Mouse (Mus musculus): Measurements from ENCODE around the gene Gm29609. TPM values are rescaled to one million over a fixed set of nuclear protein-coding genes. Genes with fewer than 3 reads are reported as not detected.

Gene Gm29609
- total RNA-seq, 2 experiments from 2014 or later: 1.6 to 2.8 TPM

DNA sequence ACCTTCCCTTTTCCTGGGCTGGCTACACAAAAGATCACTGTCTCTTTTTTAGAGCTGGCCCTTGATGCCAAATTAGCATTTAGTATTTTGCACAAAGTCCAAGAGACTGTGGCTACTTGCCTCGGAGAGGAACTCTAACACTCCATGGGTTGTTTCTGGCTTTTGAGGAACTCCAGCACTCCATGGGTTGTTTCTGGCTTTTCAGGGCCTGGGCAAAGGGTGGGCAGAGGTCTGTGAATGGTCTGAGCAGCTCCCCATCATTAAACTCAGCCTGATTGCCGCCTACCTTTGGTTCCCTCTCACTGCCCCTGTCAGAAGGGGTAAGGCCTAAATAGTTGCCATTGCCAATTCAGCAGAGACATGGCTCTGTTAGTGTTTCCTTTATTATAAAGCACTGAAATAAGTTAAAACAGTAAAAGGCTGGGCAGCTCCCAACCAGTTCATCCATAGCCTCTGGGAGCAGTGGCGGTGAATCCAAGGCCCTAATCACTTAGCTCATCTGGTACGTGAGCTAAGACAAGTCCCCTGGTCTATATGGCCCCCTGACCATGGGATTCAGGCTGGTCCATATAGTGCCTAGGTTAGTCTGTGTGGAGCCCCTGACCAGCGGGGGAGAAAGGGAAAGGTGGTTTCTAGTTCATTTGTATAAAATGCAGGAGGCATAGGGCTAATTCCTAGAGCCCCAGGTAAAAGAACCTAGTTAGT, 19.1 kb upstream of the Gm29609 start:
- no peak for DNase-seq (ENCODE audit: extremely low spot score in 1 of 2, low spot score in 1 of 2)

DNA sequence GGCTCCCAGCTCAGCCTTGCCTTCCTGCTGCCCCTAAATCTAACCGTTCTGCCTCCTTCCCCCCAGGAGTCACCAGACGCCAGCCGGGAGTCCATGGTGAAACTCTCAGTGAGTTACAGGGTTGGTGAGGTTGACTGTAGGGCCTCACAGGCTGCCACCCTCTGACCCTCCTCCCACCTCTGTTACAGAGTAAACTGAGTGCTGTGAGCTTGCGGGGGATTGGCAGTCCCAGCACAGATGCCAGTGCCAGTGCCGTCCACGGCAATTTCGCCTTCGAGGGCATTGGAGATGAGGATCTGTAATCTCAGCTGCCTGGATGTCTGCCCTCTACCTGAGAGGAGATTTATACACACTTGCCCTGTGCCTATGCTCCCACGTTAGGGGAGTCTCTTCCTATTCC, 18.5 kb upstream of the Gm29609 start:
- no peak for DNase-seq (ENCODE audit: extremely low spot score in 1 of 2, low spot score in 1 of 2)

DNA sequence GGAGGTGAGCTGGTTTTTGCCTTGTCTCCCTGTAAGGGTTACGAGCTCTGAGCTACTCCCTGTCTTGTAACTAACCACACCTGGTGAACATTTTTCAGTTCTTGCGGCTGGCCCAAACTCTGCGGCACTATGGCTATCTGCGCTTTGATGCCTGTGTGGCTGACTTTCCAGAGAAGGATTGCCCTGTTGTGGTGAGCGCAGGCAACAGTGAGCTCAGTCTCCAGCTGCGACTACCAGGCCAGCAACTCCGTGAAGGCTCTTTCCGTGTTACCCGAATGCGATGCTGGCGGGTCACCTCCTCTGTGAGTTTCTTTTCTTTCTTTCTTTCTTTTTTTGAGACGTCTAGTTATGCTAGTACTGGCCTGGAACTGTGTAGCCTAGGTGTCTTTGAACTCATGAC, 17.4 kb upstream of the Gm29609 start:
- DNase-seq (ENCODE audit: extremely low spot score in 1 of 2, low spot score in 1 of 2): no peak

DNA sequence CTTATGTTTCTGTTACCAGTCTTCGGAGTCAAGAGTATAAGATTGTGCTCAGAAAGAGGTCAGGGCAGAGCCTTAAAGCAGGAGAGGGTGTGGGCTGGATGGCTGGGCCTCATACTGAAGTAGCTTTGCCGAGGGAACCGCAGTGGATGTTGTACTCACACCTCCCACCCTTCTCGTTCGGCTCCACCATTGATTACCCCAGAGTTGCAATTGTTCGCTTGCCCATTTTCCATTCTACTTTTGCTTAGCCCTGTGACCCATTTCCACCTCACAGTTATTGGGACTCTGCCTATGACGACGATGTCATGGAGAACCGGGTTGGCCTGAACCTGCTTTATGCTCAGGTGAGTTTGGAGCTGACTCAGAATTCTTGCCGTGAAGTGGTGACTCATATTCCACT, 16.5 kb upstream of the Gm29609 start:
- no peak for DNase-seq (ENCODE audit: extremely low spot score in 1 of 2, low spot score in 1 of 2)

DNA sequence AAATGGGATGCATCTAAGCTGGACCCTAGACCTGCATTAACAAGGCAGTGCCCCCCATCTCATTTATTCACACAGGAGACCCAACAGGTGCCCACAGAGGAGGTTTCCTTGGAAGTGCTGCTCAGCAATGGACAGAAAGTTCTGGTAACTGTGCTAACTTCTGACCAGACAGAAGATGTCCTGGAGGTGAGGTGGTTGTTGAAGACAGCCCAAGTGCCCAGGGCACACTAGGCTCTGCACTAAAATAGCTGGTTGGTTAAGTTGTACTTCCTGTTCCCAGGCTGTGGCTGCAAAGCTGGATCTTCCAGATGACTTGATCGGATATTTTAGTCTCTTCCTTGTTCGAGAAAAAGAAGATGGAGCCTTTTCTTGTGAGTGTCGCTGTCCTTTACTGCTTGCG, 16.0 kb upstream of the Gm29609 start:
- DNase-seq (ENCODE audit: extremely low spot score in 1 of 2, low spot score in 1 of 2): no peak

DNA sequence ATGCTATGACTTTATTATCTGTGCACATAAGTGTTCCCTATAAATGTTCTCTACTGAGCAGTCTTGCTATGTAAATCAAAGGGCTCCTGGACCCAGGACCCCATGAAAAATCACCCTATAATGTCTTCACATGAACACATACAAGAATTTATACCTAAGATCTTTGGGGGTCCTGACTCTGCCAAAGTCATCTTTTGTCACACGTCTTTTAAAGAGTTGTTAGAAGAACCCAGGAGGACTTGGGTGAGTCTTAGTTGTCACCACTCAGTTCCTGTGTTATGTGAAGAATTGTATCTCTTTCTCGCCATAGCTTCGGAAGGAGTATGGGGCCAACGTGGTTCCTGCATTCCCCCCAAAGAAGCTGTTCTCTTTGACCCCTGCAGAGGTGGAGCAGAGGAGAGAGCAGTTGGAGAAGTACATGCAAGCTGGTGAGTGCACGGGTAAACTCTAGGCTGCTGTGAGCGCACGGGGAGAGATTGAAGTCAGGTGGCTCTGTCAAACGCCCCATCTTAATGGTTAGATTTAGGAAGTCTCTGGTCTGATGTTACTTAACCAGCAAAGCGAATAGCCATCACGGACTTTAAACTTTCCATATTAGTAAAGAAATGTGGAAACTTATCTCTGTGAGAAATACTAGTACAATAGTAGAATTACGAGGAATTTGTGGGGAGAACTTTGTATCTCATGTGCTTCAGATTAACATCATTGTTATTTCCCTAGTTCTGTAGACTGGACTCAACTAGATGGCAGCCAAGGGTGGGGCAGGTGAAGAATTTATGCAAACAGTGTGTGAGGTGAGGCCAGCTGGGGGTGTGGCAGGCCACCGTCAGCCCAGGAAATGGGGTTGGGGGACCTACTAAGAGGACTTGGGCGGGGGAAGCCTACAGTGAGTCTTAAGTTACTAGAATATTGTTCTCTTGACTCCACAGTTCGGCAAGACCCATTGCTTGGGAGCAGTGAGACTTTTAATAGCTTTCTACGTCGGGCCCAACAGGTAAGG, 15.1 kb upstream of the Gm29609 start:
- DNase-seq (ENCODE audit: extremely low spot score in 1 of 2, low spot score in 1 of 2): no peak

DNA sequence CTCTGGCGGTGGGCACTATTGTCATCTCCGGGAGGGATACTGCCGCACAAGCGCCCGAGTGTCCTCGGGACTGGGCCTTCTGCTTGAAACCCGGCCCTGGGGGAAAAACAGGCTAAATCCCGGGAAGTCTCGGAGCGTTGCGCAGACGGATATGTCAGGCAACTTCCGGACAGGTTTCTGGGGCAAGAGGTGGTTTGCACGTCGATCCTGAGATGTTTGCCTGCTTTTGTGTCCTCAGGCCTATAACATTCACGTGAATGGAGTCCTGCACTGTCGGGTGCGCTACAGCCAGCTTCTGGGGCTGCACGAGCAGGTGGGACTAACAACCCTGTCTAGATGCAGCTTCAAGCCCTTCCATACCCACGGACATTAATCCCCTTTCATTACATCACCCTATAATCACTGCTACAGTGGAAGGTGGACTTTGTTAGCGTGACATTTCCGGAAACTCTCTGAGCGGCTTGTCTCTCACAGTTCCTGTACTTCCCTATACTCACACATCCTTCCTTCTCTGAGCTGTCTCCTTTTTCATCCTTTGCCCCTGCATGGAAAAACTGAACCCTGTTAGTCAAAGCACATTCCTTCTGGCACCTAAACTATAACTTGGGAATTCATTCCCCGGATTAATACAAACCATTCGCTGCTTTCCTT, 14.0 kb upstream of the Gm29609 start:
- no peak for DNase-seq (ENCODE audit: extremely low spot score in 1 of 2, low spot score in 1 of 2)

DNA sequence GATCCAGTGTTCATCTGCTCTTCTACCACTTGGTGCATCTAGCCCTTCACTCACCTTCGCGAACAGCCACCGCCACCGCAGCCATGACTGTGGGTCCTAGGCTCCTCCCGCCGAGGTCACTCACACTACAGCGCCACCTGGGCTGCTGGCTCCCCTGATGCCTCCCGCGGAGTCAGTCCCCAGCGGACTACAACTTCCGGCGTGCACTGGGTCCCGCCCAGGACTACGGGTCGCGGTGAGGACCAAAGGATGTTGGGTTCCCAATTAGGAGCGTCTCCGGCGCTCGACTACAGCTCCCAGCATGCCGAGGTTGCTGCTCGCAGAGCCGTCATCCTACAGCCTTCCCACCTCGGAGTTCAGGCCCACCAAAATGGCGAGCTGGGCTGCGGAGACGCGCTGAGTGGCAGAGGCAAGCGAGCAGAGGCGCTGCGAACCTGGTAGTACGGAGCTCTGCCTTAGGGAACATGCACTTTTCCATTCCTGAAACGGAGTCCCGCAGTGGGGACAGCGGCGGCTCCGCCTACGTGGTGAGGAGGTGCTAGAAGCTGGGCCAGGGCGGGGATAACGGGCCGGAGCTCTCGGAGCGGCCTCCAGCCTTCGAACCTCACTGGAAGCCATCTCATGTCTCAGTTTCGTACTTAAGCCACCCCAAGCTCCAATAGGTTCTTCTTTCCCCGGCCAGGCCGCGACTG, 13.4 kb upstream of the Gm29609 start, which contains the start of the genes Snx17 and Eif2b4:
Snx17 (plus strand) TSS at position 289 of the 692 bp plus-strand sequence.
Eif2b4 (minus strand) TSS at position 492 of the 692 bp plus-strand sequence.
- peak; percentile 96 to 98 for DNase-seq (ENCODE audit: extremely low spot score in 1 of 2, low spot score in 1 of 2)

DNA sequence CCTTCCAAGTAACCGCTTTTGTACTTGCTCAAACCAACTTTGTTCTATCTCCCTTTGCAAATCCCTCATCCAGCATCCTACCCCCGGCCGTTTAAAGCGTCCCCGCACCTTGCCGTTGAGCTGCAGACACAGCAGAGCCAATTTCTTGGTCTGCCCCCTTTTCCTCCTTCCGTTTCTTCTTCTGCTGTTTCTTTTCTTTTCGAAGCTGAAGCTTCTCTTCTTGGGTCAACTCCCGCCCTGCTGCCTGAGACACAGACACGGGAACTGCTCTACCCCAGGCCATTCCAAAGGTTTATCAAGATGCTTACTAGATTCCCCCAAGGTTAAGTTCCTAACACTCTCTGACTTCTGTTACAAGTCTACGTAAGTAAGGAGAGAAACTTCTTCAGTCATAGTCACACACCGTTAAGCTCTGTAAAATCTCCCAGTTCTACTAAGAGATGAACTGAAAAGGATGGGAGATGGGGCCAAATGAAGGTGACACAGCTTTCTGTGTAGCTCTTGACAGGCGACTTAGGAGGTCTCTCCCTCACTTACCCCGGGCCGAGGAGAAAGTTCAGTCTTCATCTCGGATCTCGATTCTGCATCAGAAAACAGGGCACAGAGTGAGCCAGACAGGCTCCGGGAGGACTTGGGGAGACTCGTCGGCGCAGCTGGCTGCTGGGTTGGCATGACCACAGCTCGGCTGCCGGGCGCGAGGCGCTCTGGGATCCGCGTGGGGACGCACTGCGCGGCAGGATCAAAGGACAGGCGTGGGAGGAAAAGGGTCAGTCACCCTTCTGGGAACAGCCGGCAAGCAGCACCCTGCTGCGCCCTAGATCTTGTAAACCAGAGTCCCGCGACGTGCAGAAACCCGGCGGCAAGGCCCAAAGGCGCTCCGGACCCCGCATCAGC, 12.6 kb upstream of the Gm29609 start:
- no peak for DNase-seq (ENCODE audit: extremely low spot score in 1 of 2, low spot score in 1 of 2)

DNA sequence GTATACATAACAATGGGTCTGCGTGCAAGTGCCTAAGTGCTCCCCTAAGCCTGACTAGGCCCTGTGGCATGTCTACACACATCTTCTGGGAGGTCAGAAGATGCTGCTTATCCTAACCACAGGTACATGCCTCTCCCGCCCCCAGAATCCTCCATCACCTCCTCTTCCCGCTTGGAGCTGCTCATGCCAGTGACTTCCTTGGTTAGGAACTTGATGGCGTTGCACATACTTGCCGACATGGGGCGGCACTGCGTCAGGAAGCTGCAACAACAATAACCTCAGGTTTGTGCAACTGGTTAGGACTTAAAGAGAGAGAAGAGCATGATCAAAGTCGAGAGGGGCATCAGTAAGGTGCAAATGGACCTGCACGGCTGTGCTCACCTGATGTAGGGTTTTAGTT, 10.5 kb upstream of the Gm29609 start:
- DNase-seq (ENCODE audit: extremely low spot score in 1 of 2, low spot score in 1 of 2): no peak

DNA sequence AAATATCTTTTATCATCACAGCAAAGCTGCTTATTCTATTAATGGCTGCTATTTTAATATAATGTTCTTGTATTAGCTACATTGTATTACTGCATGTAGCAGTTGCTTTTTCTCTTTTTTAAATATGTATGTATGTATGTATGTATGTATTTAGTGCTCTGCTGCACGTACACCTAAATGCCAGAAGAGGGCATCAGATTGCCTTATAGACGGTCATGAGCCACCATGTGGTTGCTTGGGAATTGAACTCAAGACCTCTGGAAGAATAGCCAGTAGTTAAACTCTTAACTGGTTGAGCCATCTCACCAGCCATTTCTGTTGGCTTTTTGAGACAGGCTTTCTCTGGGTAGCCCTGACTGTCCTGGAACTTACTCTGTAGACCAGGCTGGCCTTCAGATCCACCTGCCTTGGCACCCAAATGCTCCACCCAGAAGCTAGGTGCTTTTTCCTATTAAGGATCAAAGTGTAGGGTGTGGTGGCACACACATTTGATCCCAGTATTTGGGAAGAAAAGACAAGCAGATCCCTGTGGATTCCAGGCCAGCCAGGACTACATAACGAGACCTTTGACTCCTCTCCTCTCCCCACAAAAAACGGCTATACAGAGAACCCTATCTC, 8.6 kb upstream of the Gm29609 start:
- DNase-seq (ENCODE audit: extremely low spot score in 1 of 2, low spot score in 1 of 2): no peak

DNA sequence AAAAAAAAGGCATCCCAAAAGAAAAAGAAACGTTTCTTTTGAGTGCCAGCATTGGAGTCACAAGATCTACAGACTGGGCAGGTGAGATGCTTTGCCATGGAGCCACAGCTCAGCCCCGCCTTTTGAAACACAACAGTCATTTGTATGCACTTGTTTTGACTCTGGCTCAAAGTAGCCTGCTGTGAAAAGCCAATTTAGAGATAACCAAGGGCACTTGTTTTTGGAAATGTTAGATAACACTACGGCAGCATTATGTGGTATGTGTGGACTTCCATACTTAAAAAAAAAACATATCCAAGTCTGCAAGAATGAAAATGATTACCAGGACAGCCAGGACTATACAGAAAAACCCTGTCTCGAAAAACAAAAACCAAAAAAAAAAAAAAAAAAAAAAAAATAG, 4.0 kb upstream of the Gm29609 start:
- DNase-seq (ENCODE audit: extremely low spot score in 1 of 2, low spot score in 1 of 2): no peak

DNA sequence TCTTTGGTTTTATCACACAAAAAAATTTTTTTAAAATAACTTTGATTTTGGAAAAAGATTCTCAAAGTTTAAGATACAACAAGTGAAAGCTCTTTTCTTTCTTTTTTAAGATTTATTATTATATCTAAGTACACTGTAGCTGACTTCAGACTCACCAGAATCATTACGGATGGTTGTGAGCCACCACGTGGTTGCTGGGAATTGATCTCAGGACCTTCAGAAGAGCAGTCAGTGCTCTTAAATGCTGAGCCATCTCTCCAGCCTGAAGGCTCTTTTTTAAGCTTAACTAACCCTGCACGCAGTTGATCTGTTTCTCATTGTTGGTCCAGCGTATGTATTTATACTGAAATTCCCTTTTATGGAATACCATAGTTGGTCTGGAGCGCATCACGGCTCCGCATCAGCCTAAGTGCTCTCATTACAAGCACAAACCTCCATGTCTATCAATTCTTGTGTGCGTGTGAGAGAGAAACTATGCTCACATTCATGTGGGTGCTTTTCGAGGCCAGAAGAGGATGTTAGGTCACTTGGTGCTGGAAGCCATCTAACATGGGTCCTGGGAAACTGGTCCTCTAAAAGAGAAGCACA, 1.6 kb upstream of the Gm29609 start:
- DNase-seq (ENCODE audit: extremely low spot score in 1 of 2, low spot score in 1 of 2): no peak

DNA sequence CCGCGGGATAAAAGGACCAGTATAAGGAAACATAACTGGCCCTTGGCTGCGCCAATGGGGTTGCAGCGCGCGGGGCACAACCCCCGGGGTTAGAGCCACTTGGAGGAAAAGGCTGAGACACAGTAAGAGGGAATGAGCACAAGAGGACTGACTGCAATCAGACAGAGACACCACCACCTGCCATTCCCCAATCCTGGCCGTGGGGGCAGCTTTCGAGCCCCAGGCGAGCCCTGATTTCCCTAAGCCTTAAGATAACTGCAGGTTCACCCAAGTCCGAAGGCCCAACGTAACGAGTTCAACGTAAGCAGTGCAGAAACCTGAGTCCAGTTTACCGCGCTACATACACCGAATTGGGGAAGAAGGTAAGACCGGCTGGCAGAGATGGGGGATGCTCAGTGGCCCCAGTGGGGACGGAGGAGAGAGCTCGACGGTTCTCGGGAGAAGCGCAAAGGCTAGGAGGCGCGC, 378 bp downstream of the Gm29609 start:
- no peak for DNase-seq (ENCODE audit: extremely low spot score in 1 of 2, low spot score in 1 of 2)

DNA sequence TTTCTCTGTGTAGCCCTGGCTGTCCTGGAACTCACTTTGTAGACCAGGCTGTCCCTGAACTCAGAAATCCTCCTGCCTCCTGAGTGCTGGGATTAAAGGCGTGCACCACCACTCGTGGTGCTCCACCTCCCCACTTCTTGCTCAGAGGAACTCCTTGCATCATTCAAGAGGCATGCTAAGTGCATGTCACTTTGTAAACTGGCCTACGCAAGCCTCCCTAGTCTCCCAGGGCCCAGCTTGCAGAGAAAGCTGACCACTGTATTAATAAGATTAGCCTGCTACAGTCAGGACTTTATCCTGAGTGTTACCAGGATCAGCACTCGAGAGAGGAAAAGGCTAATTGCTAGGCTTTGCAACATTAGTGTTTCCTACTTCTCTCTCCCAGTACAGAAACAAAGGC, 11.1 kb downstream of the Gm29609 start:
- no peak for DNase-seq (ENCODE audit: extremely low spot score in 1 of 2, low spot score in 1 of 2)

DNA sequence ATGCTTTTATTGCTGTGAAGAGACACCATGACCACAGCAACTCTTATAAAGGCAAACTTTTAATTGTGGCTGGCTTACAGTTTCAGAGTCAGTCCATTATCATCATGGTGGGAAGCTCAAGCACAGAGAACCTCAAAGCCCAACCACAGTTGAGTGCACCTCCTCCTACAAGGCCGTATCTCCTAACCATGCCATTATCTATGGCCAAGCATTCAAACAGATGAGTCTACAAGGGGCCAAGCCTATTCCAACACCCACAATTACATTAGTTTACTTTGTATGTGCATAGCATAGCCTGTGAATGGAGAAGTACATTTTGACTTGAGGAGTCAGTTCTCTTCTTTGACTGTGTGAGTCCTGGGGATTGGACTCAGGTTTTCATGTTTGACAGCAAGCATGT, 14.8 kb downstream of the Gm29609 start:
- no peak for DNase-seq (ENCODE audit: extremely low spot score in 1 of 2, low spot score in 1 of 2)

DNA sequence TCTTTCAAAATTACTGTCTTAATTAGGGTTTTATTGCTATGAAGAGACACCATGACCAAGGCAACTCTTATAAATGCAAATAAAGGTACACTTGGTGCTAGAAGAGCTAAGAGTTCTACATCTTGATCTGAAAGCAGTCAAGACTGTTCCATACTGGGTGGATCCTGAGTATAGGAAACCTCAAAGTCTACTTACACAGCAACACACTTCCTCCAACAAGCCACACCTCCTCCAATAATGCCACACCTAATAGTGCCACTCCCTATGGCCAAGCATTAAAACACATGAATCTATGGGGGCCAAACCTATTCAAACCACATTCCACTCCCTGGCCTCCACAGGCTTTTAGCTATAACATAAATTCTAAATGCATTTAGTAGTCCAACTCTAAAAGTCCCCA, 17.2 kb downstream of the Gm29609 start:
- no peak for DNase-seq (ENCODE audit: extremely low spot score in 1 of 2, low spot score in 1 of 2)

DNA sequence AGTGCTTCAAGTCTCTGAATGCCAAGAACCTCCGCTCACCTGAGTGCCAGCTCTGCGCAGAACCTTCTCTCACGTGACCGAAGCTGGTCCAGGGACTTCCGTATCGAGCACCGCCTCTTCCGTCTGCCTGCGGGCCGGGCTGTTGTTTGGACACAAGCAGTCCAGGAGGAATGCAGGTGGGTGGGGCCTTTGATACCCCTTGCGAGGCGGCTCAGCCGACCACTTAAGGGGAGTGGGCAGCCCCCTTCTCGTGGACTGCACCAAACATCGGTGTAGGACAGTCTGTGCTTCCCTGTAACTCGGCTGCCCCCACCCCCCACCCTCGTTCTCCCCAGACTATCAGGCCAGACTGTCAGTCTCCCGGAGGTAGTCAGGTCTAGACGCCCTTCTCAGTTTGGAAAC, 25.6 kb downstream of the Gm29609 start, which contains the start of gene Mpv17:
Mpv17 (minus strand) TSS at position 100 of the 402 bp plus-strand sequence.
- peak; percentile 68 to 73 for DNase-seq (ENCODE audit: extremely low spot score in 1 of 2, low spot score in 1 of 2)

All from layer of hippocampus, postnatal 25 days (tissue).